Mouse (Mus musculus) heart, postnatal 0 days (tissue): ENCODE data around the gene Olfr1504.

ENCODE experiments used
- CTCF ChIP-seq: IDR thresholded peaks from 2 replicates; pipeline ENCODE4 v1.5.1; 2016; ENCODE audit warnings: antibody characterized with exemption, control low read depth, low read depth
- EP300 ChIP-seq: IDR thresholded peaks from 2 replicates; pipeline ENCODE4 v1.6.1; 2016; ENCODE audit warnings: antibody characterized with exemption, low read depth

DNA sequence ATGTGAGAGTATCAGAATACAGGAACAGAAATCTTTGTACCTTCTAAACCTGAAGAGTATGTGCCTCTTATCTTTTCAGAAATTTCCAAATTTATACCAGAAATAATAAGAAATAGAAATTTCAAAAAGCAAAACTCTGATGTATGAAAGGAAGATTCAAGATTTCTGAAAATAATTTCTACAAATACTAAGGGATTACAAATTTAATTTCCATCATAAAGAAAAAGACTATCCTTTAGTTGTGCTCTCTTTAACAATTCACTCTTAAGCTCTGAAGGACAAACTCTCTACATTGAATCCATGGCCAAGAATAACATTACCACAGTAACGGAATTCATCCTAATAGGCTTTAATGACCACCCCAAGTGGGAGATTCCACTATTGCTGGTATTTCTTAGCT, 36.2 kb downstream of the Olfr1504 start, which contains the start of gene Olfr1502:
- no peak for TF ChIP-seq CTCF
- no peak for TF ChIP-seq EP300
